Mouse (Mus musculus) C2C12 (cell line): Measurements from ENCODE around the gene Alpk1.

Source experiments
- CTCF ChIP-seq: IDR thresholded peaks from one replicate; pipeline ENCODE4 v1.5.1; 2011; ENCODE audit not compliant: control insufficient read depth, insufficient read depth, insufficient read length
- MAX ChIP-seq: IDR thresholded peaks from one replicate; pipeline ENCODE4 v1.6.1; 2011; ENCODE audit warnings: mild to moderate bottlenecking, control low read depth
- MYOG ChIP-seq: IDR thresholded peaks from one replicate; pipeline ENCODE4 v1.6.1; 2011; ENCODE audit not compliant: control insufficient read depth, insufficient read length; ENCODE audit errors: extremely low read depth

DNA sequence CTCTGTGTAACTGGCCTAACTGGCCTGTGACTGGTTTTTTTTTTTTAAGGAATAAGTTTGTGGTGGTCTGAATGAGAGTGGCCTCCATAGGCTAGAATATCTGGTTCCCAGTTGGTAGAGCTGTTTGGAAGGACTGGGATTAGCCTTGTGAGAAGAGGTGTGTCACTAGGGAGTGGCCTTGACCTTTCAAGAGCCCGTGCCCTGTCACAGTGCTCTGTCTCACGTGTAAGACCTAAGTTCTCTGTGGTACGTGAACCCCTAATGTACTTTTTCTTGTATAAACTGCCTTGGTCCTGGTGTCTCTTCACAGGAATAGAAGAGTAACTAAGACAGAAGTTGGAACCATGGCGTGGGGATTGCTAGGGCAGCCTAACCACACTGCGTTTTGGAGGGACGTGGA, 25.7 kb upstream of the Alpk1 start:
- TF ChIP-seq MAX = no peak
- TF ChIP-seq CTCF = no peak
- no peak for TF ChIP-seq MYOG
